Mouse (Mus musculus) thymus, adult 2 months (tissue): ENCODE results near the gene Irgc1. TPM values are rescaled to one million over a fixed set of nuclear protein-coding genes. Genes with fewer than 3 reads are reported as not detected.
"Not testable (repeated sequence)": the region's sequence is repeated elsewhere in the genome, so short reads cannot be mapped to it uniquely, and the experiment has no call there.

Experiments used
- DNase-seq: peaks from one replicate; pipeline ENCODE4 v3.0.0; 2021
- H3K27ac ChIP-seq: fragments of 200-500 bp; 2 replicates; pipeline ENCODE4 v1.5.1; 2012; ENCODE audit warnings: low read length, control low read depth; ENCODE audit not compliant: control insufficient read depth, insufficient read depth
- H3K27me3 ChIP-seq: fragments of 200-500 bp; 2 replicates; pipeline ENCODE4 v1.6.1; 2012; ENCODE audit warnings: mild to moderate bottlenecking, low read length, moderate library complexity, mixed read lengths; ENCODE audit not compliant: control insufficient read depth, insufficient read depth
- H3K36me3 ChIP-seq: fragments of 200-500 bp; 2 replicates; pipeline ENCODE4 v1.6.1; 2012; ENCODE audit warnings: mild to moderate bottlenecking, low read length, moderate library complexity; ENCODE audit not compliant: control insufficient read depth, insufficient read depth
- H3K4me1 ChIP-seq: fragments of 200-500 bp; replicated peaks from 2 replicates; pipeline ENCODE4 v1.6.1; 2012; ENCODE audit warnings: low read length; ENCODE audit not compliant: control insufficient read depth, insufficient read depth
- H3K4me3 ChIP-seq: fragments of 200-500 bp; 2 replicates; pipeline ENCODE4 v1.5.1; 2012; ENCODE audit warnings: mild to moderate bottlenecking, low read length, control low read depth, moderate library complexity; ENCODE audit not compliant: control insufficient read depth, insufficient read depth
- CTCF ChIP-seq: fragments of 200-500 bp; IDR thresholded peaks from 2 replicates; pipeline ENCODE4 v1.5.1; 2012; ENCODE audit warnings: mild to moderate bottlenecking, control low read depth, low read length, moderate library complexity, borderline replicate concordance; ENCODE audit not compliant: control insufficient read depth, poor library complexity, insufficient read depth; ENCODE audit errors: extremely low read depth
- POLR2A ChIP-seq: fragments of 200-500 bp; IDR thresholded peaks from 2 replicates; pipeline ENCODE4 v1.6.1; 2012; ENCODE audit warnings: mild to moderate bottlenecking, low read length, control low read depth, moderate library complexity; ENCODE audit not compliant: control insufficient read depth, poor library complexity, insufficient read depth; ENCODE audit errors: extremely low read depth
- WGBS: fragments of 180-500 bp; shearing (Covaris S2); methylation state at CpG from one replicate; pipeline ENCODE4 v1.1.7; 2018; 5-methylcytosine and 5-hydroxymethylcytosine counted together
- polyA plus RNA-seq: library from polyadenylated mRNA; depleted of rRNA; stranded (reverse); fragments of >200 nt; gene quantifications from 2 replicates; pipeline ENCODE4 v1.2.3, GENCODE M21; 2012

Gene Irgc1
- polyA plus RNA-seq, 1 experiment, result 3.0 TPM

DNA sequence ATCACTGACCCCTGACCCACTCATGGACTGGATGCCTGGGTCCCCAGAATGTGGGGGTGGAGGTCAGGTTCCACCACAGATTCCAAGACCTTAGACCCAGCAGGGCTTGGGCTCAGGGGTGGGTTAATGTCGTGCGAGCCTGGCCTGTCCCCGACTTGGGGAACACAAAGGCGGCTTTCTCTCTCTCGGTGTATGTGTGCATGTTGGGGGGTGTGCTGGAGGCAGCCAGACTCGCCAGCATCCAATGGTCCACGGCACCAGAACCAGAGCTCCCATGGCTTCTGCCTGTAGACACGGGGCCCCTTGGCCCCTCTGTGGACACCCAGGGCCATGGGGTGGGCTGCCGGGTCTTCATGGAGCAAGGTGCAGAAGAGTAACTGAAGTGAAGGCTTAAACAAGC is 33.4 kb upstream of the Irgc1 start:
- TF ChIP-seq CTCF, result no peak
- TF ChIP-seq POLR2A, result no peak
- 85% methylated on average over 9 of the region's 9 CpGs for WGBS
- Histone ChIP-seq H3K4me3 (no peak overlapping the region), H3K27ac (no peak overlapping the region), H3K27me3 (peaks cover 11% of the 10 kb centered on the region; the same call in 1 of the 2 replicates), H3K4me1 (peaks cover 7% of the 10 kb centered on the region), H3K36me3 (no peaks in the 10 kb centered on the region)
- no peak for DNase-seq

DNA sequence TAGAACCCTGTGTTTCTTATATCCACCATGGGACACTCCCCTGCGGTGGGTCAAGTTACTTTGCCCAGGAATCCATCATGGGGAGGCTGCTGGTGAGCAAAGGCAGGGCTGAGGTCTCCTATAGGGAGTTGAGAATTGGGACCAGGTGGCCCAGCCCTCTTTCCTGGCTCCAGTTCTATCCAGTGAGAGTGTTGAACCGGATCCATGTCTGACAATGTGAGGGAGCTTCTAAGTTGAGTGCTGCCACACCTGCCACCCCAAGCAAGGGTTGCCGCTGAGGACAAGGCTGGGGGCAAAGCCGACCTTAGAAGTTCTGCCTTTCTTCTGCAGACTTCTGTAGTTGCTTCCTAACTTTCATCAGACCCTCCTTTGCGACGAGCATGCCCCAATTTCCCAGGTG is 31.2 kb upstream of the Irgc1 start:
- 33% methylated on average over 6 of the region's 6 CpGs for WGBS
- H3K36me3 ChIP-seq, H3K27ac ChIP-seq, H3K4me1 ChIP-seq, H3K4me3 ChIP-seq, DNase-seq: not testable (repeated sequence)
- H3K27me3 ChIP-seq, result peaks cover 11% of the 10 kb centered on the region; the same call in 1 of the 2 replicates

DNA sequence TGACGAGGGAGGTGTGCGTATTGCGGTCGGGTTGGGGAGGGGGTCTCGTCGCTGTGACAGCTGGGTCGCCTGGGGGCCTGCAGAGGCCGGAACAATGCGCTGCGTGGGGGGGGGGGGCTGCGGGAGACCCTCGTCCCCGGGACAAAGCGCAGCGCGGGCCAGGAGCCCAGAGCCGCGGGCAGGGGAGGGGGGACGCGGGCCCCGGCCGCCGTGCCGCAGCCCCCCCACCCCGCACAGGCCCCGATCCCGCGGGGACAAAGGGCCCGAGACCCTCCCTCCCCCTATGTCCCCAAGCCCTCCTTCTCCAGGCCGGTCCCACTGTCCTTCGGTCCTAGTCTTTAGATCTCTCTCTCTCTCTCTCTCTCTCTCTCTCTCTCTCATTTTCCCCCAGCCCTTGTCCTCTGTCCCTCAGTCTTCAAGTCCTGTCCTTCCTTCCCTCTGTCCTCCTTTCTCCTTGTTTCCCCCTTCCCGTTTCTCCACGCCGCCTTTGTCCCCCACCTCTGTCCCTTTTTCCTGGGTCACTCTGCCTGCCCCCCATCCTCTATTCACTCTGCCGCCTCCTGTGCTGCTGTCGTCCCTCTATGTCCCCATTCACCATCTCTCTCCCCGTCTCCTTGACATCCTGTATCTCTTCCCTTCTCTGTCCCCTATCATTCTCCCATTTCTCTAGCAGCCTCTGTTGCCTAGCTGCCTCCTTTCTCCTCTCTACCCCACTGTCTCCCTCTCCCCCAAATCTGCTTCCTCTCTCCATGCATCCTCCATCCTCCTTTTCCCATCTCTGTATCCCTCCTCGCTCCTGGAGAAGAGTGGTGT is 30.3 kb upstream of the Irgc1 start:
- WGBS, result 7% methylated on average over 30 of the region's 38 CpGs
- Histone ChIP-seq H3K27me3 (peaks cover 11% of the 10 kb centered on the region; the same call in 1 of the 2 replicates), H3K4me1 (peaks cover 7% of the 10 kb centered on the region), H3K36me3 (no peaks in the 10 kb centered on the region), H3K27ac (no peak overlapping the region), H3K4me3 (peak overlapping the region; percentile 35)
- no peak for TF ChIP-seq CTCF
- TF ChIP-seq POLR2A, result no peak
- DNase-seq, result no peak

DNA sequence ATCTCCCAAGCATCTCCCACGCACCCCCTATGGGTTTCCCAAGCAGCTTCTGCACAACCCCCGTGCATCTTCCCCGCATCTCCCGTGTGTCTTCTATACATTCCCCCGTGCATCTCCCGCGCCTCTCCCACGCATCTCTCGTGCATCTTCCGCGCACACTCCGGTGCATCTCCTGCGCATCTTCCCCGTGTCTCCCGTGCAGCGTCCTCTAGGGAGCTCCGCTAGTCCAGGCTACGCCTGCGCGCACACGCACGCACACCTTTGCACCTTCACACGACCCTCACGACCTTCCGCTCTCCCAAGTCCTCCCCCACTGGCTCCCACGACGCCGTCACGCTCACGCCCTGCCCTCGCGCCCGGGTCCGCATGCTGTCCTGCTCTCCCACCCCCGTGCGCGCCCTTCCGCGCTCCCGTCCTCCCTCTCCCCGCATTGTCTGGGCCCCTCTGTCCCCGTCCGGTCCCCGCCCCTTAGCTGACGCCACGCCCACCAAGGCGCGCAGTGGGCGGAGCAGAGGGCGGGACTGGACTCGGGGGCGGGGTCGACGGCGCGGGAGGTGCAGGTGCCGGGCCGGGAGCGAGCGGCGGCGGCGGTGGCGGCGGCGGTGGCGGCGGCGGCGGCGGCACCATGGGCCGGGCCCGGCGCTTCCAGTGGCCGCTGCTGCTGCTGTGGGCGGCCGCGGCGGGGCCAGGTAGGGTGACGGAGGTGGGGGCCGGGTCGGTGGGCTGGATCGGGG is 29.5 kb upstream of the Irgc1 start, which contains the start of gene Cadm4:
TSS of gene Cadm4 (plus strand) at position 550 of the 734 bp plus-strand sequence.
- 2% methylated on average over 83 of the region's 83 CpGs for whole genome bisulfite sequencing
- Histone ChIP-seq H3K27me3 (peaks cover 11% of the 10 kb centered on the region; the same call in 1 of the 2 replicates), H3K36me3 (no peaks in the 10 kb centered on the region), H3K4me1 (peaks cover 7% of the 10 kb centered on the region), H3K27ac (no peak within 1 kb of the TSS), H3K4me3 (peak within 1 kb of the TSS; percentile 81)
- TF ChIP-seq CTCF (no peak), POLR2A (no peak)
- DNase-seq, result peak; percentile 87

DNA sequence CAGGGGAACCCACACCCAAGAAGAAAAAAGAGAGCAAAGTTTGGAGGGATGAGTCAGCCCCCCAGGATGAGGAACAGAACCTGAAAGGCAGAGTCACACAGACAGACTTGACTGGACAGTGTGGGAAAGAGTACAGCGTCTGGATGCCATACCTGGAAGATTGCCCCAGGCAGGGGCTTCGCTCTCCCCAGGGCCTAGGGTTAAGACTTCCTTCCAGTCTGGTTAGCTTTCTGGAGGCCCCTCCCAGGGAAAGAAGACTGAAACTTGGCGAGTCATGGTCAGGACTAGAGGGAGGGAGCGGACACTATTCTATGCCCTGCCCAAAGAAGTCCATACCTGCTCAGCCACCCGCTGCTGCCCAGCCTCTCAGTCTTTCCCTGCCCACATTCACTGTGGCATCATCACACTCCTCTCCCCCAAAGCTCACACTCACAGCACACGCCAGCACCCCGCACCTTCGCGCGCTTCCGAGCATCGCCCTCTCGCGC is 28.9 kb upstream of the Irgc1 start:
- no peak for TF ChIP-seq POLR2A
- H3K4me3 ChIP-seq, result peak overlapping the region; percentile 81
- no peak overlapping the region for H3K27ac ChIP-seq
- 10% methylated on average over 14 of the region's 14 CpGs for WGBS
- no peaks in the 10 kb centered on the region for H3K36me3 ChIP-seq
- H3K27me3 ChIP-seq, result peaks cover 11% of the 10 kb centered on the region; the same call in 1 of the 2 replicates
- peaks cover 7% of the 10 kb centered on the region for H3K4me1 ChIP-seq
- DNase-seq, result no peak

DNA sequence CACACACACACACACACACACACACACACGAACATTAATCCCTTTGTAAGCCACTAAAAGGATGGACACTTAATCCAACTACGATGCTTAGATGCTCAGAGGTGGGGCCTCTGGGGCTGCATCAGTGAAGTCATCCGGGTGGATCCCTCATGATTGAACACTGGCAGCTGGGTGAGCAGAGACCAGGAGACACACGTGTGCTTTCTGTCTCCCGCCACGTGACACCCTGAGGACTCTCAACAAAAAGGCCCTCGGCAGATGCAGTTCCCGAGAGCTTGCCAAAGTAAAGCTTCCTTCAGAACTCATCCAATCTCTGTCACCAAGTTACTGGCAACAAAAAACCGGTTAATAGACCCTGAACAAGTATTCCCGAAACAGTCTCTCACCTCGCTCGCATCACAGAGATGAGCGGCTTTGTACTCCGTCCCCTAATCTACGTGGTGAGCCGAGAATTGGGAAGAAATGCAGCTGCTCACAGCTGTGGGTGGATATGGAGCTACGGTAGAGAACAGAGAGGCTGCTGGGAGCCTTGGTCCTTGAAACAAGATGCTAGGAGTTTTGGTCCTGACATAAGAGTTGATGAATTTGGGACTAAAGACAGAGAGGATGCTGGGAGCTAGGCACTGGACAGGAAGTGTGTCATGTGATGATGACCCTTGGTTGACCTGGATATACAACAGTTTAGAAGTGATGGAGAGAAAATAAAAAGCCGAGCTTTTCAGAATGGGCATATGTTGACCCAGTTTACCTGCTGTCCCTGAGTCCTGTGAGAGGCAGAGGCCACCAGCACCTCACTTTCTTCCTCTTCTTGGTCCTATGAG is 28.2 kb upstream of the Irgc1 start:
- TF ChIP-seq CTCF (no peak), POLR2A (no peak)
- DNase-seq, result no peak
- WGBS, result 85% methylated on average over 18 of the region's 18 CpGs
- Histone ChIP-seq H3K36me3 (no peaks in the 10 kb centered on the region), H3K4me1 (peaks cover 7% of the 10 kb centered on the region), H3K4me3 (no peak overlapping the region), H3K27ac (no peak overlapping the region; the same call in 1 of the 2 replicates), H3K27me3 (peaks cover 11% of the 10 kb centered on the region; the same call in 1 of the 2 replicates)
